ENCODE assay signal across 8 mouse cellular contexts in genomic region chr6:127524442-127524841, GRCm38 (mm10). TPM values are rescaled to one million over a fixed set of nuclear protein-coding genes. Genes with fewer than 3 reads are reported as not detected.
DNase-seq lines count a peak whose midpoint lies in the region; ATAC-seq and TF ChIP-seq lines count a peak whose summit lies in the region.

No protein-coding gene starts in this region.

- no peaks in the 10 kb centered on the region for H3K36me3 ChIP-seq in spleen, adult 2 months (ENCODE audit: control insufficient read depth, insufficient read depth, low read length)

- no peak overlapping the region for H3K27ac ChIP-seq in spleen, adult 2 months (ENCODE audit: insufficient read depth, low read length)

- TF ChIP-seq CTCF in spleen, adult 2 months (IDR thresholded peaks at IDR 0.05; ENCODE audit: extremely low read depth, insufficient read depth, insufficient read length, insufficient replicate concordance) = peak; percentile 59; the same call in 1 of the 2 replicates

- no peak for TF ChIP-seq POLR2A in spleen, adult 2 months (IDR thresholded peaks at IDR 0.05; ENCODE audit: low read depth, low read length)

- DNase-seq in cerebellum, adult 11 months = peak; percentile 11
- peak; percentile 48 for DNase-seq in ovary, postnatal 14 days (ENCODE audit: low spot score)
- DNase-seq in ovary, postnatal 10 days (ENCODE audit: low spot score) = no peak
- peak; percentile 50 to 69 for DNase-seq in cerebellum, postnatal 4 days (ENCODE audit: low spot score in 2 of 2)
- peak; percentile 63 for DNase-seq in hindlimb bud, embryonic 11.5 days (ENCODE audit: extremely low spot score, low read depth, low spot score)
- DNase-seq in lung, postnatal 14 days = peak; percentile 79
- peak; percentile 28 to 39 for DNase-seq in spleen, adult 2 months (ENCODE audit: low read depth in 1 of 2, low spot score in 2 of 2)

- H3K4me1 ChIP-seq in spleen, adult 2 months (ENCODE audit: control insufficient read depth, insufficient read depth, insufficient read length) = no peaks in the 10 kb centered on the region; the same call in 1 of the 2 replicates

- no peak for ATAC-seq in cerebellum, adult (ENCODE audit: insufficient number of reproducible peaks, low FRiP score, low TSS enrichment)

- H3K4me3 ChIP-seq in spleen, adult 2 months (ENCODE audit: extremely low read depth, insufficient read depth, insufficient read length) = no peak overlapping the region

- 47% methylated on average over 8 of the region's 8 CpGs for WGBS in spleen, adult 2 months

- no peaks in the 10 kb centered on the region for H3K27me3 ChIP-seq in spleen, adult 2 months (ENCODE audit: control insufficient read depth, insufficient read depth, low read length)

RNA-seq across cellular contexts. Expression of gene Cracr2a, which starts 36.7 kb away (rescaled TPM):
- 3.4 and 4.0 TPM in 2 replicates for polyA plus RNA-seq in spleen, adult 2 months (2012; rRNA removed)
